Mouse (Mus musculus) forebrain, embryonic 15.5 days (tissue): Measurements from ENCODE around the gene Oxt. TPM values are rescaled to one million over a fixed set of nuclear protein-coding genes. Genes with fewer than 3 reads are reported as not detected.
A peak's percentile ranks its signal among the peaks of the same experiment; 100 is the strongest.

Experiments used
- ATAC-seq: fragments of 200-750 bp; cut with Nextera tagmentation; replicated peaks from 2 replicates; pipeline ENCODE4 v1.8.0; 2017; ENCODE audit warnings: mild to moderate bottlenecking, moderate TSS enrichment, moderate library complexity
- H3K27ac ChIP-seq: fragments of 300-500 bp; sonication (generic); replicated peaks from 2 replicates; pipeline ENCODE4 v1.5.1; 2015; ENCODE audit warnings: mild to moderate bottlenecking, inconsistent platforms
- H3K27me3 ChIP-seq: fragments of 300-500 bp; sonication (generic); 2 replicates; pipeline ENCODE4 v1.6.1; 2015; ENCODE audit warnings: inconsistent platforms
- H3K36me3 ChIP-seq: fragments of 300-500 bp; sonication (generic); 2 replicates; pipeline ENCODE4 v1.6.1; 2015; ENCODE audit warnings: mild to moderate bottlenecking, inconsistent platforms
- H3K4me1 ChIP-seq: fragments of 300-500 bp; sonication (generic); 2 replicates; pipeline ENCODE4 v1.6.1; 2015; ENCODE audit warnings: inconsistent platforms
- H3K4me2 ChIP-seq: fragments of 300-500 bp; sonication (generic); replicated peaks from 2 replicates; pipeline ENCODE4 v1.6.1; 2015; ENCODE audit warnings: mild to moderate bottlenecking, inconsistent platforms
- H3K4me3 ChIP-seq: fragments of 300-500 bp; sonication (generic); 2 replicates; pipeline ENCODE4 v1.5.1; 2015; ENCODE audit warnings: mild to moderate bottlenecking, inconsistent platforms
- H3K9ac ChIP-seq: fragments of 300-500 bp; sonication (generic); replicated peaks from 2 replicates; pipeline ENCODE4 v1.6.1; 2015; ENCODE audit warnings: mild to moderate bottlenecking, inconsistent platforms
- H3K9me3 ChIP-seq: fragments of 300-500 bp; sonication (generic); 2 replicates; pipeline ENCODE4 v1.6.1; 2016; ENCODE audit warnings: inconsistent platforms
- WGBS: fragments of 180-500 bp; shearing (Covaris S2); methylation state at CpG from one replicate; pipeline ENCODE4 v1.1.7; 2015; ENCODE audit warnings: mixed read lengths; 5-methylcytosine and 5-hydroxymethylcytosine counted together
- polyA plus RNA-seq: library from polyadenylated mRNA; unstranded; fragments of >200 nt; fragmentation: Nextera tagmentation; extraction: Ambion mirVana; gene quantifications from 2 replicates; pipeline ENCODE4 v1.2.1, GENCODE M21; 2015

Gene Oxt
- polyA plus RNA-seq, result 1.4 and 2.6 TPM in 2 replicates

- 48% methylated on average over 9 of the region's 9 CpGs for whole genome bisulfite sequencing
- peak within 1 kb of the TSS; percentile 44 for H3K4me2 ChIP-seq
- ATAC-seq, result no peak
- H3K4me1 ChIP-seq, result peaks cover 26% of the 10 kb centered on the region
- peak within 1 kb of the TSS; percentile 27 for H3K4me3 ChIP-seq
- no peaks in the 10 kb centered on the region for H3K9me3 ChIP-seq
- no peak within 1 kb of the TSS for H3K27ac ChIP-seq
- peaks cover 57% of the 10 kb centered on the region for H3K27me3 ChIP-seq
- H3K9ac ChIP-seq, result peak within 1 kb of the TSS; percentile 24; the same call in 1 of the 2 replicates
- no peaks in the 10 kb centered on the region for H3K36me3 ChIP-seq
Observed at GRCm38 (mm10) chr2:130575873-130576272, at the start of gene Oxt. TSS of gene Oxt (plus strand) at chr2:130576173.

DNA sequence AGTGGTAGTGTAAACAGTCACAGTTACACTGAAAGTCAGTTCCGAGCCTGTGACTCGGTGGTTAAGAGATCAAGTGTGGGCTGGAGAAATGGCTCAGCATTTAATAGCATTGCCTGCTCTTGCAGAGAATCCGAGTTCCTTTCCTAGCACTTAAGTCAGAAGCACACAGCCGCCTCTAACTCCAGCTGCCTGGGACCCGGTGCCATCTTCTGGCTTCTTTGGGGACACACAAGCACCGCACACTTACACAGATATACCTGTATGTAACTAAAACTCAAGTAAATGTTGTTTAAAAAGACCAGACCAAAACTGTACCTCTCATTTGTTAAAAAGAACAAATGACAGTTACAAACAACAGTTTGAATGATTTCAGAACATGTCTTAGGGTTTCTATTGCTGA lies 47.5 kb upstream of the Oxt start:
- no peak overlapping the region for H3K27ac ChIP-seq
- no peaks in the 10 kb centered on the region for H3K9me3 ChIP-seq
- ATAC-seq, result no peak
- H3K27me3 ChIP-seq, result no peaks in the 10 kb centered on the region
- no peak overlapping the region for H3K4me3 ChIP-seq
- H3K4me2 ChIP-seq, result no peak overlapping the region
- 81% methylated on average over 6 of the region's 6 CpGs for WGBS
- no peak overlapping the region for H3K9ac ChIP-seq
- no peaks in the 10 kb centered on the region for H3K4me1 ChIP-seq
- peaks cover 44% of the 10 kb centered on the region for H3K36me3 ChIP-seq

- H3K27ac ChIP-seq, result no peak overlapping the region
- no peak overlapping the region for H3K4me2 ChIP-seq
- no peak overlapping the region for H3K4me3 ChIP-seq
- H3K27me3 ChIP-seq, result no peaks in the 10 kb centered on the region
- peaks cover 47% of the 10 kb centered on the region for H3K36me3 ChIP-seq
- no peak for ATAC-seq
- H3K4me1 ChIP-seq, result no peaks in the 10 kb centered on the region
- no peak overlapping the region for H3K9ac ChIP-seq
- WGBS, result 86% methylated on average over 2 of the region's 2 CpGs
- no peaks in the 10 kb centered on the region for H3K9me3 ChIP-seq
Observed at GRCm38 (mm10) chr2:130529290-130529689, 46.7 kb upstream of the Oxt start.

DNA sequence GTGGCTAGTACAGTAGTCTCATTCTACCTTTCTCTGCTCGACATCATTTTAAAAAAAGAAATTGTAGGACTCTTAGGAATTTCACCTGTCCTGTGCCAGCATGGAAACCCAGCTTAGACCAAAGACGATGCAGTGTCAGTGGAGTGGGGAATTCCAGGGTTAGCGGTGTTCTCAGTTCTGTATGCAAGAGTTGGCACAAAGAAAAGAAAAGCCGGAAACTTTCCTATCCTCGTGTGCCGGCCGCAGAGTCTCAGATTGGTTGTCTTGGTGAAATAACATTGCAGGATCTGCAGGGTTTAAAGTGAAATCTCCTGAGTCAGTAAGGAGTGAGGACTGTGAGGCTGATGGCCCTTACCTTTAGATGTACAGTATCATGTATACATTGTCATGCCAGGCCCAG lies 46.0 kb upstream of the Oxt start:
- no peaks in the 10 kb centered on the region for H3K9me3 ChIP-seq
- peaks cover 53% of the 10 kb centered on the region for H3K36me3 ChIP-seq

GRCm38 (mm10) chr2:130532201-130532600 lies 43.8 kb upstream of the Oxt start:
- H3K4me3 ChIP-seq, result no peak overlapping the region
- peaks cover 58% of the 10 kb centered on the region for H3K36me3 ChIP-seq
- no peak overlapping the region for H3K9ac ChIP-seq
- ATAC-seq, result no peak
- H3K4me1 ChIP-seq, result no peaks in the 10 kb centered on the region
- no peak overlapping the region for H3K4me2 ChIP-seq
- no peaks in the 10 kb centered on the region for H3K9me3 ChIP-seq
- 92% methylated on average over 2 of the region's 2 CpGs for WGBS
- no peaks in the 10 kb centered on the region for H3K27me3 ChIP-seq
- no peak overlapping the region for H3K27ac ChIP-seq

More for the DNA sequence above, 46.0 kb upstream of the Oxt start:
- H3K9ac ChIP-seq, result no peak overlapping the region
- H3K4me2 ChIP-seq, result no peak overlapping the region
- 88% methylated on average over 7 of the region's 7 CpGs for WGBS
- H3K27ac ChIP-seq, result no peak overlapping the region
- H3K27me3 ChIP-seq, result no peaks in the 10 kb centered on the region
- H3K4me1 ChIP-seq, result no peaks in the 10 kb centered on the region
- no peak for ATAC-seq
- H3K4me3 ChIP-seq, result no peak overlapping the region

GRCm38 (mm10) chr2:130535017-130535416 lies 41.0 kb upstream of the Oxt start:
- Histone ChIP-seq H3K36me3 (peaks cover 68% of the 10 kb centered on the region), H3K9me3 (no peaks in the 10 kb centered on the region), H3K27ac (no peak overlapping the region), H3K9ac (no peak overlapping the region), H3K4me1 (no peaks in the 10 kb centered on the region), H3K4me3 (no peak overlapping the region), H3K4me2 (no peak overlapping the region), H3K27me3 (no peaks in the 10 kb centered on the region)
- no peak for ATAC-seq
- 91% methylated on average over 6 of the region's 6 CpGs for WGBS

DNA sequence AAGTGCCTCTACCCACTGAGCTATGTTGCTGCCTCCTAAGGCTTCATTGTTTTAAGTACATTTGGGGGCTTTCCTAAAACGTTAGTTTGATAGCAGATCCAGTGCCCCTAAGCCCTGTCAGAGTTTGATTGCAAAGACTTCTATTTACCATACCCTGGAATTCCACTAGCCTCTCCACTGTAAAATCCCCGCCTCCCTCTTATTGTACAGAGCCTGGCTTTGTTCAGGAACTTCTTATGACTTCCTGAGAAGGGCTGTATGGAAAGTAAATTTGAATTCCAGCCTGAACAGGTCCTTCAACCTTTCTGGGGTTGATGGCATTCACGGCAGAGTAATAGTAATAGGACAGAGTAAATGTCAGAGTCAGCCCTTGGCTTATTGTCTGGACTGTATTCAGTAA lies 39.1 kb upstream of the Oxt start:
- WGBS, result 64% methylated on average over 3 of the region's 3 CpGs
- Histone ChIP-seq H3K27me3 (no peaks in the 10 kb centered on the region), H3K9ac (no peak overlapping the region), H3K9me3 (no peaks in the 10 kb centered on the region), H3K4me3 (no peak overlapping the region), H3K27ac (no peak overlapping the region), H3K36me3 (peaks cover 82% of the 10 kb centered on the region), H3K4me2 (no peak overlapping the region), H3K4me1 (no peaks in the 10 kb centered on the region)
- no peak for ATAC-seq

- Histone ChIP-seq H3K4me3 (no peak overlapping the region), H3K4me1 (no peaks in the 10 kb centered on the region), H3K9ac (no peak overlapping the region), H3K36me3 (peaks cover 82% of the 10 kb centered on the region), H3K4me2 (no peak overlapping the region), H3K27ac (no peak overlapping the region), H3K9me3 (no peaks in the 10 kb centered on the region), H3K27me3 (no peaks in the 10 kb centered on the region)
- 89% methylated on average over 8 of the region's 8 CpGs for WGBS
- ATAC-seq, result no peak
Observed at GRCm38 (mm10) chr2:130538876-130539546, 37.0 kb upstream of the Oxt start.

- Histone ChIP-seq H3K9me3 (no peaks in the 10 kb centered on the region), H3K4me1 (no peaks in the 10 kb centered on the region), H3K4me3 (no peak overlapping the region), H3K27me3 (no peaks in the 10 kb centered on the region), H3K36me3 (peaks cover 84% of the 10 kb centered on the region), H3K4me2 (no peak overlapping the region), H3K27ac (no peak overlapping the region), H3K9ac (no peak overlapping the region)
- no peak for ATAC-seq
- WGBS, result 93% methylated on average over 9 of the region's 9 CpGs
Observed at GRCm38 (mm10) chr2:130540266-130540665, 35.7 kb upstream of the Oxt start.

DNA sequence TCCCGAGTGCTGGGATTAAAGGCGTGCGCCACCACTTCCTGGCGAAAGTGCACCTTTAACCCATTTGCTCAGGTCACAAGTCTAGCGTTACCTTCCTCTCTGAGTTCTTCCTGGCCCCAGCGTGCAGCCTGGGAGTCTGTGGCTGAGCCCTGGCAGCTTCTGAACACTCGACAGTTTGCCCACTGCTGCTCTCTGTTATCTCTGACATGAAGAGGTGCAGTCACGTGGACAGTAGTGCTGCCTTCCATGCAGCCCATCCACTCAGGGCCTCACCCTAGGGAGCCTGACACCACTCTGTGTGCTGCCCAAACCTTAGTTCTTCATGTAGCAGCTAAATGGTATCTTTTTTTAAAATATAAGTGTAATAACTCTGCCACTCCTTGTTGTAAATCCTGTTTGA lies 29.0 kb upstream of the Oxt start:
- no peak overlapping the region for H3K4me2 ChIP-seq
- peaks cover 87% of the 10 kb centered on the region for H3K36me3 ChIP-seq
- H3K4me3 ChIP-seq, result no peak overlapping the region
- H3K27ac ChIP-seq, result no peak overlapping the region
- no peaks in the 10 kb centered on the region for H3K4me1 ChIP-seq
- ATAC-seq, result no peak
- no peaks in the 10 kb centered on the region for H3K27me3 ChIP-seq
- 90% methylated on average over 8 of the region's 8 CpGs for WGBS
- no peaks in the 10 kb centered on the region for H3K9me3 ChIP-seq
- no peak overlapping the region for H3K9ac ChIP-seq

GRCm38 (mm10) chr2:130554841-130555240 lies 21.1 kb upstream of the Oxt start:
- Histone ChIP-seq H3K4me3 (no peak overlapping the region), H3K4me2 (no peak overlapping the region), H3K36me3 (peaks cover 73% of the 10 kb centered on the region), H3K4me1 (no peaks in the 10 kb centered on the region), H3K9ac (no peak overlapping the region), H3K27ac (no peak overlapping the region), H3K9me3 (no peaks in the 10 kb centered on the region), H3K27me3 (no peaks in the 10 kb centered on the region)
- WGBS, result 93% methylated on average over 7 of the region's 7 CpGs
- ATAC-seq, result no peak

- Histone ChIP-seq H3K27ac (no peak overlapping the region), H3K9me3 (no peaks in the 10 kb centered on the region), H3K4me1 (no peaks in the 10 kb centered on the region), H3K4me3 (no peak overlapping the region), H3K36me3 (peaks cover 63% of the 10 kb centered on the region), H3K4me2 (no peak overlapping the region), H3K27me3 (no peaks in the 10 kb centered on the region), H3K9ac (no peak overlapping the region)
- ATAC-seq, result no peak
- 88% methylated on average over 1 of the region's 1 CpGs for WGBS
Observed at GRCm38 (mm10) chr2:130556292-130556691, 19.7 kb upstream of the Oxt start.

GRCm38 (mm10) chr2:130557462-130557861 lies 18.5 kb upstream of the Oxt start:
- Histone ChIP-seq H3K4me3 (no peak overlapping the region), H3K4me1 (no peaks in the 10 kb centered on the region), H3K36me3 (peaks cover 51% of the 10 kb centered on the region), H3K27ac (no peak overlapping the region), H3K4me2 (no peak overlapping the region), H3K9ac (no peak overlapping the region), H3K27me3 (no peaks in the 10 kb centered on the region), H3K9me3 (no peaks in the 10 kb centered on the region)
- WGBS, result 99% methylated on average over 2 of the region's 2 CpGs
- no peak for ATAC-seq
